Mouse (Mus musculus) heart, embryonic 12.5 days (tissue): ENCODE data around the gene Btaf1. TPM values are rescaled to one million over a fixed set of nuclear protein-coding genes. Genes with fewer than 3 reads are reported as not detected.
"Not testable (repeated sequence)": the region's sequence is repeated elsewhere in the genome, so short reads cannot be mapped to it uniquely, and the experiment has no call there.

Source experiments
- ATAC-seq: fragments of 200-750 bp; cut with Nextera tagmentation; 2 replicates; pipeline ENCODE4 v1.8.0; 2017; ENCODE audit warnings: moderate TSS enrichment, moderate library complexity; ENCODE audit not compliant: insufficient number of reproducible peaks, low FRiP score
- H3K27ac ChIP-seq: fragments of 300-500 bp; sonication (generic); 2 replicates; pipeline ENCODE4 v1.5.1; 2016; ENCODE audit warnings: mild to moderate bottlenecking, moderate library complexity; ENCODE audit not compliant: poor library complexity, severe bottlenecking
- H3K27me3 ChIP-seq: fragments of 300-500 bp; sonication (generic); replicated peaks from 2 replicates; pipeline ENCODE4 v1.6.1; 2016; ENCODE audit warnings: mild to moderate bottlenecking, moderate library complexity
- H3K36me3 ChIP-seq: fragments of 300-500 bp; sonication (generic); 2 replicates; pipeline ENCODE4 v1.6.1; 2016; ENCODE audit warnings: mild to moderate bottlenecking, moderate library complexity
- H3K4me1 ChIP-seq: fragments of 300-500 bp; sonication (generic); replicated peaks from 2 replicates; pipeline ENCODE4 v1.6.1; 2016; ENCODE audit warnings: mild to moderate bottlenecking
- H3K4me2 ChIP-seq: fragments of 300-500 bp; sonication (generic); 2 replicates; pipeline ENCODE4 v1.6.1; 2016; ENCODE audit warnings: mild to moderate bottlenecking, moderate library complexity
- H3K4me3 ChIP-seq: fragments of 300-500 bp; sonication (generic); 2 replicates; pipeline ENCODE4 v1.5.1; 2016; ENCODE audit warnings: mild to moderate bottlenecking
- H3K9ac ChIP-seq: fragments of 300-500 bp; sonication (generic); 2 replicates; pipeline ENCODE4 v1.6.1; 2016; ENCODE audit warnings: mild to moderate bottlenecking, moderate library complexity
- H3K9me3 ChIP-seq: fragments of 300-500 bp; sonication (generic); replicated peaks from 2 replicates; pipeline ENCODE4 v1.6.1; 2016; ENCODE audit warnings: mild to moderate bottlenecking, moderate library complexity
- WGBS: fragments of 180-500 bp; shearing (Covaris S2); methylation state at CpG from one replicate; pipeline ENCODE4 v1.1.7; 2016; 5-methylcytosine and 5-hydroxymethylcytosine counted together
- polyA plus RNA-seq: library from polyadenylated mRNA; unstranded; fragments of >200 nt; fragmentation: Nextera tagmentation; extraction: Ambion mirVana; gene quantifications from 2 replicates; pipeline ENCODE4 v1.2.1, GENCODE M21; 2016

Gene Btaf1
- polyA plus RNA-seq, 1 experiment from 2014 or later: 13.8 TPM

- no peak overlapping the region for H3K4me2 ChIP-seq
- WGBS: 91% methylated on average over 1 of the region's 1 CpGs
- H3K27me3 ChIP-seq: no peaks in the 10 kb centered on the region
- H3K9me3 ChIP-seq: no peaks in the 10 kb centered on the region
- H3K27ac ChIP-seq: no peak overlapping the region
- H3K9ac ChIP-seq: no peak overlapping the region
- H3K4me3 ChIP-seq: no peak overlapping the region
- H3K36me3 ChIP-seq: peaks cover 56% of the 10 kb centered on the region
- no peaks in the 10 kb centered on the region for H3K4me1 ChIP-seq
- no peak for ATAC-seq
Measured at GRCm38 (mm10) chr19:36961320-36961719, 35.4 kb downstream of the Btaf1 start.

GRCm38 (mm10) chr19:36962544-36963260, 36.8 kb downstream of the Btaf1 start:
- not testable (repeated sequence) for H3K9ac ChIP-seq, H3K4me2 ChIP-seq, H3K27me3 ChIP-seq, H3K4me3 ChIP-seq, ATAC-seq, H3K4me1 ChIP-seq, H3K9me3 ChIP-seq, H3K27ac ChIP-seq
- 86% methylated on average over 6 of the region's 6 CpGs for WGBS
- peaks cover 59% of the 10 kb centered on the region for H3K36me3 ChIP-seq

DNA sequence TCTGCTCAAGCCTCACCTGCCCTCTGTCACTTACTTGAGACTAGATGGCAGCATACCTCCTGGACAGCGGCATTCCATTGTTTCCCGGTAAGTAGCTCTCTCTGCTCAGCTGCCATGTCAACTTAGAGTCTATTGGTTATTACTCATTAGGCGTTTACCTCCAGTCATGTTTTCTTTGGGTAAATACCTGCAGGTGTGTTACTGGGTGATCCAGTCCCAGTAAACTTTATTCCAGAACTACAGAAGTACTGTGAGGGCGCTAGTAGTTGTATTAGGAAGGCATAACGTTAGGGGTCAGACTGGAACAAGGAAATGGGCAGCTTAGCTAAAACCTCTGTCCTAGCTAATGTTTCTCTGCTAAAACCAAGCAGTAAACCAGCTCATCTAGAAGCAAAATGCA, 78.7 kb downstream of the Btaf1 start:
- H3K27ac ChIP-seq: no peak overlapping the region
- no peak overlapping the region for H3K9ac ChIP-seq
- H3K4me3 ChIP-seq: no peak overlapping the region
- no peak for ATAC-seq
- H3K36me3 ChIP-seq: peaks cover 81% of the 10 kb centered on the region
- no peaks in the 10 kb centered on the region for H3K27me3 ChIP-seq
- H3K4me1 ChIP-seq: no peaks in the 10 kb centered on the region
- H3K9me3 ChIP-seq: no peaks in the 10 kb centered on the region
- WGBS: 86% methylated on average over 5 of the region's 5 CpGs
- H3K4me2 ChIP-seq: no peak overlapping the region

DNA sequence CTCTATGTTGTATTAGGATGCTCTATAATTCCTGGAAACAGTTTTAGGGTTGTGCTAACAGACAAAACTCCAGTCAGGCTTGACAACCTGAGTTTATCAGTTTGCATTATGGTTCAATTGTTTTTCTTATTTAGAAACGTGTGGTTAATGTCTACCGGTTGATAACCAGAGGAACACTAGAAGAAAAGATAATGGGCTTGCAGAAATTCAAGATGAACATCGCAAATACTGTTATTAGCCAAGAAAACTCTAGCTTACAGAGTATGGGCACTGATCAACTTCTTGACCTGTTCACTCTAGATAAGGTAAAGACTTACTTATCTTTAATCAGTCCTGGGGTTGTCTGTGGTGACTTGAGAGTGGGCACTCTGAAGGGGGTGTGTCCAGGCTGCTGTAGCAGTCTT, 84.0 kb downstream of the Btaf1 start:
- Histone ChIP-seq H3K4me3 (no peak overlapping the region), H3K4me2 (no peak overlapping the region), H3K9ac (no peak overlapping the region), H3K27ac (no peak overlapping the region), H3K4me1 (no peaks in the 10 kb centered on the region), H3K9me3 (no peaks in the 10 kb centered on the region), H3K27me3 (no peaks in the 10 kb centered on the region), H3K36me3 (peaks cover 89% of the 10 kb centered on the region)
- peak; percentile 51; the same call in 1 of the 2 replicates for ATAC-seq
- 73% methylated on average over 3 of the region's 3 CpGs for WGBS

DNA sequence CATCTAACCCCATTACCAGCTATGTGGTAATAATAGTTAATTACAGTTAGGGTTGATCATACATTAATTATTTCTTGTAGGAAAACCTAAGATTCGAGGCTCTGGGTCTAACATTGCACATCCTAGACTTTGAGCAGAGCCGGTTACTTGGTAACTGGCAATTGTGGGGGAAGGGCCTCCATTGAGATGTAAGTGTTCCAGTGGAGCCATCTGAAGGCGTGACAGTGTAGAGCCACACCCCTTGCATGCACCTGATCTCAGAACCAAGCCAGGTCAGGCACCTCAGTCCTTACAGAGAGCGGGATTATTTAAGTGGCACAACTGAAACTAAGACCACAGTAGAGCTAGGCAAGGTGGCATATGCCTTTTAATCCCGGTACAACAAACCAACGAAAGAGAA, 87.6 kb downstream of the Btaf1 start:
- no peak overlapping the region for H3K9ac ChIP-seq
- no peak overlapping the region for H3K4me2 ChIP-seq
- 94% methylated on average over 6 of the region's 6 CpGs for WGBS
- H3K27me3 ChIP-seq: no peaks in the 10 kb centered on the region
- ATAC-seq: no peak
- H3K9me3 ChIP-seq: no peaks in the 10 kb centered on the region; the same call in 1 of the 2 replicates
- no peak overlapping the region for H3K27ac ChIP-seq
- H3K4me1 ChIP-seq: peaks cover 4% of the 10 kb centered on the region
- H3K36me3 ChIP-seq: peaks cover 62% of the 10 kb centered on the region
- no peak overlapping the region for H3K4me3 ChIP-seq

DNA sequence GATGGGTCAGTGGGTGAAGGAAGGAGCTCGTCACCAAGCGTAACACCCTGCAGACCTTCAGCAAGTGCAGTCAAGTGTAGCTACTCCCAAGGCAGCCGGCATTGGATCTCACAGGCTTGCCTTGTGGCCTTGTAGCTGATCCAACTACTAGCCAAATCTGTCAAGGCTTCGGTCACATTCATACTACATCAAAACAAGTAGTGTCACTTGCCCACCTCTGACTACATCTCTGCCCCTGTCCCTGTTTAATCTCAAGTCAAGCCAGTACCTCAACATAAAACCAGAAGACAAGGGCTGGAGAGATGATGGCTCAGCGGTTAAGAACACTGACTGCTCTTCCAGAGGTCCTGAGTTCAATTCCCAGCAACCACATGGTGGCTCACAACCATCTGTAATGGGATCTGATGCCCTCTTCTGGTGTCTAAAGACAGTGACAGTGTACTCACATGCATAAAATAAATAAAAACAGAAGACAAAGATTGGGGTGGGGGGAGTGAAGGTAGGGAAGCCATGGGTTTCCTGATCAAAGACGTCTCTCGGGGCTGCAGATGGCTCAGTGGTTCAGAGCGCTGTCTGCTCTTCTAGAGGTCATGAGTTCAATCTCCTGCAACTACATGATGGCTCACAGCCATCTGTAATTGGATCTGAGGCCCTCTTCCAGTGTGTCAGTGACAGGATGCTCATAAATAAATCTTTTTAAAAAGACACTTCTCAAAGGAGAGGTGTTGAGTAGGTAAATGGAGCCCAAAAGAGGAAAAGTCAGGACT, 88.5 kb downstream of the Btaf1 start:
- ATAC-seq: no peak
- no peak overlapping the region for H3K27ac ChIP-seq
- H3K4me1 ChIP-seq: peaks cover 7% of the 10 kb centered on the region
- H3K4me2 ChIP-seq: no peak overlapping the region
- 89% methylated on average over 8 of the region's 8 CpGs for WGBS
- no peak overlapping the region for H3K4me3 ChIP-seq
- peaks cover 53% of the 10 kb centered on the region for H3K36me3 ChIP-seq
- H3K9me3 ChIP-seq: no peaks in the 10 kb centered on the region; the same call in 1 of the 2 replicates
- no peak overlapping the region for H3K9ac ChIP-seq
- no peaks in the 10 kb centered on the region for H3K27me3 ChIP-seq

DNA sequence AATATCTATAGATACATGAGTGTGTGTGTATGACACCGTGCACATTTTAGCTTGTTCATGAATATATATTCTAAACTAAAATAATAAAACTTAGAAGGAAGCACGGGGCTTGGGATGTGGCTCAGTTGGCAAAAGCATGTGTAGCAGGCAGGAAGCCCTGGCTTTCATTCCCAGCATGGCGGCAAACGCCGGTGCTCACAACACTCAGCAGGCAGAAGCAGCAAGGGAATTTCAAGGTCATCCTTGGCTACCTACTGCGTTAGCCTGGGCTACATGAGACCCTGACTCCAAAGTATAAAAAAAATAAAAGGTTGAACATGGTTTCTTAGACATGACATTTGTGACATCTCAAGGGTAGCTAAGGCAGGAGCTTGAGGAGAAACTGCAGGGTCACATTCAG, 91.0 kb downstream of the Btaf1 start:
- no peak overlapping the region for H3K27ac ChIP-seq
- no peak for ATAC-seq
- no peaks in the 10 kb centered on the region; the same call in 1 of the 2 replicates for H3K9me3 ChIP-seq

DNA sequence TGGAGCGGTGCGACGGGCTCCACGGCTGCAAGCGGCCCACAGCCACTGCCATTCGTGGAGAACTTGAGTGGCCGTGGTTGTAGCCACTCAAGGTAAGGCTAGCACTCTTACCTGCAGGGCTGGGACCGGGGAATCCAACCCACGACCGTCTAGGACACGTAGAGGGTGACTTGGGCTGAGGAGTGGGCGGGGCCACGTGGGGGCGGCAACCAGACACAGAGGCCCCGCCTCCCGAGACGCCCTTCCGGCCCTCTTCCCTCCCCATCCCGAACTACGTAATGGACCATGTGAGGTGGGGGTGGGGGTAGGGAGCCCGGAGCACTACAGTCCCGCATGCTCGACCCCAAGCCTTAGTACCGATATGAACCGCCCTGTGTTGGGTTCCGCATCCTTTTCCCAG, 92.5 kb downstream of the Btaf1 start:
- no peak overlapping the region for H3K27ac ChIP-seq
- H3K4me2 ChIP-seq: peak overlapping the region; percentile 69
- peaks cover 17% of the 10 kb centered on the region for H3K36me3 ChIP-seq
- H3K9me3 ChIP-seq: no peaks in the 10 kb centered on the region; the same call in 1 of the 2 replicates
- peak overlapping the region; percentile 47 for H3K4me3 ChIP-seq
- peak; percentile 89 for ATAC-seq
- H3K4me1 ChIP-seq: peaks cover 17% of the 10 kb centered on the region
- 3% methylated on average over 26 of the region's 26 CpGs for WGBS
- H3K27me3 ChIP-seq: no peaks in the 10 kb centered on the region
- H3K9ac ChIP-seq: peak overlapping the region; percentile 26; the same call in 1 of the 2 replicates

More for the DNA sequence above, 91.0 kb downstream of the Btaf1 start:
- Histone ChIP-seq H3K4me1 (peaks cover 17% of the 10 kb centered on the region), H3K9ac (no peak overlapping the region), H3K4me3 (no peak overlapping the region), H3K36me3 (peaks cover 30% of the 10 kb centered on the region), H3K4me2 (no peak overlapping the region), H3K27me3 (no peaks in the 10 kb centered on the region)
- 95% methylated on average over 6 of the region's 6 CpGs for WGBS

- no peak for ATAC-seq
- WGBS: 59% methylated on average over 5 of the region's 5 CpGs
- peaks cover 12% of the 10 kb centered on the region for H3K36me3 ChIP-seq
- H3K4me2 ChIP-seq: peak overlapping the region; percentile 69
- peak overlapping the region; percentile 47 for H3K4me3 ChIP-seq
- no peak overlapping the region for H3K27ac ChIP-seq
- no peak overlapping the region for H3K9ac ChIP-seq
- H3K4me1 ChIP-seq: peaks cover 17% of the 10 kb centered on the region
- H3K9me3 ChIP-seq: no peaks in the 10 kb centered on the region; the same call in 1 of the 2 replicates
- H3K27me3 ChIP-seq: no peaks in the 10 kb centered on the region
Measured at GRCm38 (mm10) chr19:37018931-37019330, 93.1 kb downstream of the Btaf1 start.

DNA sequence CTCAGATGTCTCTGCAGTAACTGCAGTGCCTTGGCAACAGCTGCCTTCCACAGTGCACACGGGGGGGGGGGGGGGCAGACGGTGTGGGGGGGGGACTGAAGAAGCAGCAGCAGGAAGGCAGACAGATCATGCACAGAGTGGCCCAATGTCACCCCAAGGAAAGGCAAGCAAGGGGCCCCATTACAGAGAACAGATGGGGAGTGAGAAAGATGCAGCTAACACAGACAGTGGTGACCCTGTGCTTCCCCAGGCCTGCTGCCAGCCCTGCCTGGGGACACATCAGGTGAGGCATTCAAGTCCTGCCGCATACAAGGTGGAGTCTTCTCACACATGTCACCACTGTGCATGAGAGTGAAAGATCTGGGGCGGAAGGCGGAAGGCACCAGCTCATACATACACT, 94.7 kb downstream of the Btaf1 start:
- Histone ChIP-seq H3K27ac (peak overlapping the region; percentile 31), H3K4me1 (peaks cover 18% of the 10 kb centered on the region), H3K9ac (no peak overlapping the region), H3K4me2 (no peak overlapping the region), H3K9me3 (no peaks in the 10 kb centered on the region; the same call in 1 of the 2 replicates), H3K27me3 (no peaks in the 10 kb centered on the region), H3K36me3 (peaks cover 8% of the 10 kb centered on the region), H3K4me3 (no peak overlapping the region)
- 51% methylated on average over 5 of the region's 5 CpGs for WGBS
- no peak for ATAC-seq

DNA sequence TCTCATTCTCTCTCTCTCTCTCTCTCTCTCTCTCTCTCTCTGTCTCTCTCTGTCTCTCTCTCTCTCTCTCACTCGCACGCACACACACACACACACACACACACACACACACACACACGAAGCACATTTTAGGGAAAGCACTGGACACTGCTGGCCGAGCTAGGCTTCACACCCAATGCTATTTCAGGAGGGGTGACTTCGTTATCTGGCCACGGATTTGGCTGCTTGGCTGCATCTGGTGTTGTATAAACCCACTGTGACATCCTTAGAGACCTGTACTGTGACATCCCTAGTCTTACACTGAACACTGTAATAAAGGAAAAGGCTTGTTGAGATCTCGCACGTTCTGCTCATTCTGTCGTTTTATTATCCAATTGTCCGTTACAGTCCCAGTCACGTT, 95.1 kb downstream of the Btaf1 start:
- 65% methylated on average over 11 of the region's 11 CpGs for WGBS
- no peak overlapping the region for H3K9ac ChIP-seq

More for the DNA sequence above, 95.1 kb downstream of the Btaf1 start:
- Histone ChIP-seq H3K9me3 (no peaks in the 10 kb centered on the region; the same call in 1 of the 2 replicates), H3K36me3 (peaks cover 8% of the 10 kb centered on the region), H3K4me1 (peaks cover 22% of the 10 kb centered on the region), H3K27ac (peak overlapping the region; percentile 31; the same call in 1 of the 2 replicates), H3K4me2 (no peak overlapping the region), H3K27me3 (no peaks in the 10 kb centered on the region), H3K4me3 (no peak overlapping the region)
- ATAC-seq: no peak
